Mouse (Mus musculus) common myeloid progenitor, adult 5-6 weeks (primary cell): Measurements from ENCODE around the gene Zzef1. TPM values are rescaled to one million over a fixed set of nuclear protein-coding genes. Genes with fewer than 3 reads are reported as not detected.
"Not testable (repeated sequence)": the region's sequence is repeated elsewhere in the genome, so short reads cannot be mapped to it uniquely, and the experiment has no call there.

ENCODE experiments used
- ATAC-seq: replicated peaks from 2 replicates; pipeline ENCODE4 v1.8.0; 2016; ENCODE audit warnings: low read depth, mild to moderate bottlenecking, moderate TSS enrichment, inconsistent platforms; ENCODE audit not compliant: poor library complexity, severe bottlenecking
- total RNA-seq: library from RNA; stranded (forward); fragments of 200-1000, 187-1606 nt; gene quantifications from 2 replicates; pipeline ENCODE4 v1.2.3, GENCODE M21; 2017

The Zzef1 gene
- 23.3 and 32.4 TPM in 2 replicates for total RNA-seq

DNA sequence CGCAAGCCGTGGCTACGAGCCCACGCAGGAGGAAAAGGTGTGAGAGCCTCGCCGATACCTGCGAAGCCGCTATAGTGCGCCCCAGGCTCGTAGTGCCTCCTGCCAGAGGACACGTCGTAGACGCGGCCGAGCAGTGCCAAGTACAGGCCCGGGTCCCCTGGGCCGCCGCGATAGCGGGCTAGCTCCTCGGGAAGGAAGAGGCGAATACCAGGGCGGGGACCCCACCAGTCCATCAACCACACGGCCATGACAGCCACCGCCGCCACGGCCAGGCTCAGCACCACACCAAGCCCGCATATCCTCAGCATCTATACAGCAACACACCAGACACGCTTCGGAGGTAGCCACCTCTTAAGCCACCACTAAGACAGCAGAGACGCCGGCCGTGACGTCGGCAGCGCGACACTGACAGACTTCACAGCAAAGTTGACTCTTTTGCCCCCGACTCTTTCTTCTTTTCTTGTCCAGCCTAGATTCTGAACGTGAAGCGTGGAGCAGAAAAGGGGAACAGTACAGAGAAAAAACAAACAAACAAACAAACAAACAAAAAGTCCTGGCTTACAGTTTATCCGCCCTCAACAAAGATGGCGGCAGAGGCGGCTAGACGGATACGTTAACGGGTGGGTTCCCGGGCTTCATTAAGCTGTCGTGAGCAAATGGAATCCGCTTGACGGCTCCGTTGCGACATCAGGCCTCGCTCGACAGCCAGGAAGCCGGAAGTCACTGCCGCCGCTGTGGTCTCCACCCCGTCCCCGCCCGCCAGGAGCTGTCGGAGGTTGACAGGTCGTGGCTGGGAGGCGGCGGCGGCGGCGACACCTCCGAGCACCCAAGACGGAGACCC is at the start of gene Zzef1, which contains the start of gene Cyb5d2:
Gene Zzef1 (plus strand): TSS at position 772 of the 841 bp plus-strand sequence.
Gene Cyb5d2 (minus strand): TSS at position 688 of the 841 bp plus-strand sequence.
- ATAC-seq: peak; percentile 96

DNA sequence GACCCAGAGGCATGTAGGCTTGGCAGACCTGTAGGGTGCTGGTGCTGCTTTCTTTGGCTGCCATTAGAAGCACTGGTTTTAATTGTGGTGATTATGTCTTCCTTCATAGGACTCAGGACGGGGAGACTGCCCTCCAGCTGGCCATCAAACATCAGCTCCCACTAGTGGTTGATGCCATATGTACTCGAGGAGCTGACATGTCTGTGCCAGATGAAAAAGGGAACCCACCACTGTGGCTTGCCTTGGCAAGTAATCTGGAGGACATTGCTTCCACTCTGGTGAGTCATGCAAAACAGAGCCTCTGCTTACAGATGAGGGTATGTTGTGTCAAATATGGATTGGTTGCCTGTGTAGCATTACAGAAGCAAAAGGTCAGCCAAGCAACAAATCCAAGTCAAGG is 44.1 kb upstream of the Zzef1 start:
- peak; percentile 91 for ATAC-seq

DNA sequence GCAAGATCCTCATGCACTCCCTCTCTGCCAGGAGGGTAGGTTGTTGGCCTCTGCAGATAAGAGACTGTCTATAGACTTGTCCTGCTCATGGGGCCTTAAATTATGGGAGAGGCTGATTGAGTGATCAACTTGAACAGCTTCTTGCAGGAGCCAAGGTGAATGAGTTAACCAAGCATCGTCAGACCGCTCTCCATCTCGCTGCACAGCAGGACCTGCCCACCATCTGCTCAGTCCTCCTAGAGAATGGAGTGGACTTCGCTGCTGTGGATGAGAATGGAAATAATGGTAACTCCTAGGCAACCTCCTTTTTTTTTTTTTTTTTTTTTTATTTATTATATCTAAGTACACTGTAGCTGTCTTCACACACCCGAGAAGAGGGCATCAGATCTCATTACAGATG is 37.7 kb upstream of the Zzef1 start:
- no peak for ATAC-seq

DNA sequence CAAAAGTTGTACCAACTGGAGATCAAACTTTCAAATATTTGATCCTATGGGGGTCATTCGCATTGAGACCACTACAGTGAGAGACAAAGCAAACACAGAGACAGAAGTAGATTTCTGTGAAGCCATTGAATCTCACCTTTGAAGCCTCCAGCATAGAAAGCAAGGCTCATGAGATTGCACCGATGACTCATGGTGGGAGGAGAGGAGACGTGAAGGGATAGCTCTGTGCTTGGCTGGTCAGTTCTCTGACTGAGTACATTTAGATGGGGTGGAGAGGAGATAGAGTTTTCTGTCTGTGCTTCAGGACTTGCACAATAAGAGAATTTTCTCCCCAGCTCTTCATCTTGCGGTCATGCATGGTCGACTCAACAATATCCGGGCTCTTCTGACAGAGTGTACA is 36.4 kb upstream of the Zzef1 start:
- ATAC-seq: no peak

DNA sequence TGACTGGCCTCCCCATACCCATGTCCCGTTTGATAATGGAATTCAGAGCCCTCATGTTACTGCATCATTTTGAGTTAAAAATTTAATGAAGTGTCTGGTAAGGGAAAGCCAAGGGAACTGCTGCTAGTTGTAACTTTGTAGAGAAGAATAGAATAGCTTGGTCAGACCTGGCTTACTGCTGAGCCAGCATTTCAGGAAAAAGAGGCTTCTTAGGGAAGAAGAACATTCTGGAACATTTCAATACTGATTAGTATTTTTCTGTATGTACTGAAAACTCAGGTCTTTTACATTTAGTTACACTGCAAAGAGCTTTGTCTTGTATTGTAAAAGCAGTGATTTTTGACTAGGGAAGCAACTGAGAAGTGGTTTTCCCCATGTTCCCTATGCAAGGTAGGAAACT is 35.2 kb upstream of the Zzef1 start:
- no peak for ATAC-seq

DNA sequence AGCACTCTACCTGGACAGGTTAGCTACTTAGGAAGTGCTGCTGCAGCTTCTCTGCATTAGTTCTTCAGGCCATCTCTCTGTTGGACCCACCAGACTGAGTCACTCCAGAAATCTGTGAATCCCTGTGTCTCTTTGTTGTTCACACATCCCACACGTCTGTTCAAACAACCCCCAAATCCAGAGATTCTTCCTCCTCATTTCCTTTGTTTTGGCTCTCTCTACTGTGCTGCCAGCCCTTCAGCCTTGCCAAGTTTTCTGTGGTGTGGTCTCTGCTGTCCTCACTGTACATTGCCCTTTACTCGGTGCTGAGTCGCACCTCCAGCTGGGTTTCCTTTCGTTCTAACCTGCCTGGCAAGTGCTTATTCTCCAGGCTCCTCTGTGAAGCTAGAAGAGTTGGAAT is 31.8 kb upstream of the Zzef1 start:
- ATAC-seq: no peak

DNA sequence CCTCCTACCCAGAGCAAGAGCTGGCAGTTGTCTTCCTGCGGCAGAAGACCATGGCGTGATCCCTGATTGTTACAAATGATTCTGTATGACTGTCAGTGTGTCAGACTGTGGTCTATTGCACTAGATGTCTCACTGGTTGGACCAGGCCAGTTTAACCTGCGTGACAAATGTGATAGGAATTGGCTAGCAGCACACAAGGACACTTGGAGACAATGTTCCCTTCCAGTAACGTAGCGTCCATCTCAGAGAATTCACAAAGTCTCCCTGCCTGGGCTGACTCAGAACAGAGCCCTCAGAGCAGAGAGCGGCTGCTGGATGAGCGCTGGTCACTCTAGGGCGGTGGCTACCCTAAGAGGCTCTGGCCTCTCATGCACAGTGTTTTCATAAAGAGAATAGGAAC is 28.3 kb upstream of the Zzef1 start:
- ATAC-seq: no peak

DNA sequence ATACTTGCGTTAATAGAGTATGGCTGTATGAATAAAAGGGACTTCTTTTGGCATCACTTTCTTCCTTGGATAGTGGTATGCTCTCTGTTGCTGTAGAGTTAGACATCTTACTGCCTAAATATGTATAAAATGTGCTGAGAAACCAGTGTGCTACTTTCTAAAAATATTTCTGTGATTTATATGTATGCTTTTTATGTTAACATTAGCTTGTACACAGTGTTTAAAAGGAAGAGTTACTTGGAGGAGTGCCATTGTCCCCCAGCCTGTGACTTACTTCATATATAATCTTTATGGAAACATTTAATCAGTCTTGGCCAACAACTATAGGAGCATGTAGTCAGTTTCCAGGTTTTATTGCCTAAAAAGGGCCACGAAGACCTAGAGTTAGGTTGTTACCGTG is 27.0 kb upstream of the Zzef1 start:
- no peak for ATAC-seq

DNA sequence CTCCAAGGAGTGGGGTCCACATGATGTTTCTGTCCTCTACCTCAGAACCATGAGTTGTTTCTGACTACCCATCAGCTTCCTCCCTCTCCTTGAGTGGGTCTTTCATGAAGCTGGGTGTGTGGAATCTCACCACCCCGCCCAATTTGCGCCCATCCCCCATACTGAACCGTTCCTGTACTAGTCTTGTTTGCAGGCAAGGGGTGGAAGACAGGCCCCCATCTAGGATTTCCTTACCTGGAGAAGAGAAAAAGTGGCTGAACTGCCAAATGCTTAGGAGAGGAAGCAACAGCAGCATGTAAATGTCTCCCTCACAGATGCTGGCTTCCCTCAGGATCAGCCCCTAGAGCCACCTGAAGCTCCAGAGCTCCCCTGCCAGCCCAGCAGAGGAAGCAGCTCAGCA is 25.7 kb upstream of the Zzef1 start:
- ATAC-seq: no peak

DNA sequence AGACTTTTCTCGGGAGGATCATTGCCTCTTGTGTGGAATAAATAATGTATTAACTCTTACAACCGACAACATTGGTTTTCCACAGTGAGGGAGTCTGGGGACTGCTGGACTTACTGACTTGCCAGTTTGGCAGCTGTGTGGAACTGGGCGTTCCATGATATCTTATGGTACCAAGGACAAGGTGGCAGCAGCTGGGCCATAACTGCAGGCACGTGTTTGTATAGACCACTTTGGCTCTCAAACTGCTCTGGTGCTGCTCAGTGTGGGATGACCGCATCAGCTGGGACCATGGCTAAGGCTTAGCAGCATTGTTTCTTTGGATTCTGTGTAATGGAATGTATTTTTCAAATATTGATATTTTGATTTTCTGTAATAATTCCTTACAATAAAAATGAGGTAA is 25.2 kb upstream of the Zzef1 start:
- no peak for ATAC-seq

DNA sequence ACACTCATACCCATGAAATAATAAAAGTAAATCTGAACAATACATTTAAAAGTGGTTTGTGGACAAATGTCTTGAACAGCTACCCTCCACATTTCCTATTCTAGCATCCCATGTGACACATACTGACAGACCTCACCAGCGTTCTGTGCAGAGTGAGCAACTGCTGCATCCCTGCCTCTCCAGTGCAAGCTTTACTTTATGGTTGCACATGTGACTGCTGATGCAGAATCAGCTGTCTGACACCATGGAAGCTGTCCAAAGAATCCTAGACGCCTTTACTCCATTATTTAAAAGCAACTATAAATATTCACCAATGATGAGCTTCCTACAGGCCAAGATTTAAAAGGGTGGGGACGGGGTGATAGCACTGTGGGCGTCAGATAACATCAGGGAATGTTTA is 24.6 kb upstream of the Zzef1 start:
- no peak for ATAC-seq

DNA sequence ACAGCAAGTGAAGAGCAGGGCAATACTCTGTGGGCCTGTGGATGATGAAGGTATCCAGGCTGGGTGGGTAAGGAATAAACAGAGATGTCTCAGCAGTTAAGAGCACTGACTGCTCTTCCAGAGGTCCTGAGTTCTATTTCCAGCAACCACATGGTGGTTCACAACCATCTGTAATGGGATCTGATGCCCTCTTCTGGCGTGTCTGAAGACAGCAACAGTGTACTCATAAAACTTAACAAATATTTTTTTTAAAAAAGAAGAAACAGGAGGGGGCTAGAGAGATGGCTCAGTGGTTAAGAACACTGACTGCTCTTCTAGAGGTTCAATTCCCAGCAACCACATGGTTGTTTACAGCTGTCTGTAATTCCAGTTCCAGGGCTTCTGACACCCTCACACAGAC is 23.4 kb upstream of the Zzef1 start:
- not testable (repeated sequence) for ATAC-seq

DNA sequence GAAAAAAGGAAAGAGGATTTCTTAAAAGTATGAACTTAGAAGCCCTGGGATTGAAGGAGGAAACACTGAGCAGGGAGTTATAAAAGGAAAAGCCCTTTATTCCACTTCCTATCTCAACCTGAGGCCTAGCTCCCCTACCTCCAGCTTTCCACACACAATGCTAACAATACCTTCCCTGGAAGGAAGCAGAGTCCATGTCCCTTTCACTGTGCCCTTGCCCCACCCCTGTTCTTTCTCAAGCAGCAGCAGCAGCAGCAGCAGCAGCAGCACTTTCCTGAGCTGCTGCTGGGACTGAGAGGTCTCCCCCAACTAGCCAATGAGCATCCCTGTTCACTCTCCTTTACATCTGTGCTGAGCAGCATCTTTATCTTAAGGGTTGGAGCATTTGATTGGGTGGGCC is 17.1 kb upstream of the Zzef1 start:
- ATAC-seq: no peak

DNA sequence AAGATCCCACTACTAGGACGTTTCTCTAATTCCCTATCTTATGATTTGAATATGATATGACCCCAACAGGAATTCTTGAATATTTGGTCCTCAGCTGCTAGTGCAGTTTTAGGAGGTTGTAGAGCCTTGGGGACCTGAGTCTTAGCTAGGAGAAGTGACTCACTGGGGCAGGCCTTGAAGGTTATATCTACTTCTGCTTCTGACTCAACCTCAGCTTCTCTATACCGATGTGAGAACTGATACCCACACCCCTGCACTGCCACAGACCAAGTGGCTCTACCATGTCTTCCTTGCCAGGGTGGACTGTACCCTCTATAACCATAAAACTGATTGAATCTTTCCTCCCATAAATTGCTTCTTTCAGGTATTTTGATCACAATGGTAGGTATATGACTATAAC is 13.9 kb upstream of the Zzef1 start:
- ATAC-seq: peak; percentile 82

DNA sequence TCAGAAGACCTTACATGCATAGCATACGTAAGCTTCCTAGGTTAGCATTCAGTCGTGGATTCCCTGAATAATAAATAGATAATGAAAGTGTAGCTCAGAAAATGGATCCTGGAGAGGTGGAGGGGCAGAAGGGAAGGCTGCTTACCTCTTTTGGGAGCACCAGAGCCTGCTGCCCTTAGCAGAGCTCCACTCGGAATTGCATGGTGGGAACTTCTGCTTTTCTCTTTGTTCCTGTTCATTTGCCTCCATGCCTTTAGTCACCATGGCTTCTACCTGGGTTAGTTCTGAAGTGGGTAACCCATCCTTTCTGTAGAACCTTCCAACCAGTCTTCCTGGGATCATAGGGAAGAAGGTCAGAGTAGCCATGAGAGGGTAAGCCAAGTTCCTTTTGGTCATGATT is 13.5 kb upstream of the Zzef1 start:
- no peak for ATAC-seq

DNA sequence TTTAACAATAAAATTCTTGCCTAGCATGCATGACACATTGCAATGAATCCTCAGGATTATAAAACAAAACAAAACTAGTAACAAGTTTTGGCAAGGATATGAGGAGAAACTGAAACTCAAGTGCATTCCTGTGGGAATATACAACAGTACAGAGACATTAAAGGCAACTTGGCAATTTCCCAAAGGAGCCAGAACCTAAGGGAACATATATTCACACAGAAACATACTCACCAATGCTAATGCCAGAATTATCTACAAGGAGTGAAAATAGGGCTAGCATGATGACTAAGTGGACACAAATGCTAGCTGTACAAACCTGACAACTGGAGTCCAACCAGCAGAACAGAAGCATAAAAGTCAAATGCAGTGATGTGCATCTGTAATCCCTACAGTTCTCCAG is 4.0 kb upstream of the Zzef1 start:
- ATAC-seq: no peak

DNA sequence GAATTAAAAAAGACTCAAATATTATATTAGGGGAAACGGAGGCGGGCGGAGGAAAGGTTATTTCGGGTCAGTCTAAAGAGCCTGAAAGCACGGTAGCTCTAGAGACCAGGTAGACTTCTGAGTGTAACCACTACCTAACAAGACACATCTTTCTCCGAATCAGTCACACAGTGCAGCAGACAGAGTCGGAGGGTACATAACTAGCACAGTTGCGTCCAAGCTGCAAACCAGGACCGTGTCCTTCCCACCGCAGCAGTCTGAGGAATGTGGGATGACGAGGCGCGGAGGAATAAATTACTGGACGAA is 924 bp upstream of the Zzef1 start:
- no peak; the same call in 1 of the 2 replicates for ATAC-seq

DNA sequence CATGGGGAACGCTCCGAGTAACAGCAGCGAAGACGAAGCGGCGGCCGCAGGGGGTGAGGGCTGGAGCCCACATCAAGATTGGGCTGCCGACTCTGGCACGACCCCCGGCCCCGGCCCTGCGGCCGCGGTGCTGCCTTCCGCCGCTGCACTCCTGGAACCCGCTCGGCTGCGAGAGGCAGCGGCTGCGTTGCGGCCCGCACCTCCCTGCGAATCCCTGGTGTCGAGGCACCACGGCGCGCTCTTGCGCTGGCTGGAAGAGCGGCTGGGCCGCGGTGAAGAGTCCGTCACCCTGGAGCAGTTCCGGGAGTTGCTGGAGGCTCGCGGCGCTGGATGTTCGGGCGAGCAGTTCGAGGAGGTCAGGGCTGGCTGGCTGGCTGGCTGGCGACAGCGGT is 266 bp downstream of the Zzef1 start:
- no peak for ATAC-seq

DNA sequence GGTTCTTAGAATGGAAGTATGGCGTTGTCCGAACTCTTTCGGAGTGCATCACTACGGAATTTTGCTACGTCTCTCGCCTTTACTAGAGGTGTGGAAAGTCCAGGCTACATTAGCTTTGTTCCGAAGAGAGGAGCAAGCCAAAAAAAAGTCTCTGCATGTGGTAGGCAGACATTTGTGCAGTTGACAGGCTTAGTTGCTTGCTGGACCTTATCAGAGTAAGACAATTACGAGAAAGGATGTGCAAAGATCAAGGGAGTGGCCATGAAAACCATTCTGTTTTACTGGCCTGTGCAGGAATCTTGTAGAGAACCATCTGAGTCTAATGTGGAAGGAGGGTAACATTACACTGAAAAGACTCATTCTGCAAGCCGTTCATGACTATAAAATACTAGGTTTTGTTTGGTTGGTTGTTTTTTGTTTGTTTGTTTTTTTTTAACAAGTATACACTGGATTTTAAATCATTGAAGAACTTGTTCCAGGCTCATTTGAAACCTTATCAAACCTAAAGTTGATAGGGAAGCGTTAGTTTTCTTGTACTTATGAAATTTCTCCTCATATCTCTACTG is 830 bp downstream of the Zzef1 start:
- no peak for ATAC-seq

DNA sequence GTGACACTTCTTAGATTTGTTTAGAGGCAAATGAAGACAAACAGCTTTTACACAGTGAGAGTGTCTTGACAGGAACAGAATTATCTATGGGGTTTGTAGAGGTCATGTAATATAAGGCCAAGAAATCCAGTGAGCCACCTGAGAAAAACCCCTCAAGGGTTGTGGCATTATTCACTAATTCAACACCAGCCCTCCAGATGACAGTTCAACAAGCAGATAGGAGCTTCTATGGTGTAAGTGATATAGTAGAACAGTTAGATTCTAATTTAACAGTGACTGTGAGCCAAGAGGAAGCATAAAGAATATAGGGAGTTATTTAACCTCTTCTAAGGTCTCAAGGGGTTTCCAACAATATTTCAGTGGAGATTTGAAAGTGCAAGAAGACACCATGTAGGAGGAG is 2.1 kb downstream of the Zzef1 start:
- no peak for ATAC-seq

DNA sequence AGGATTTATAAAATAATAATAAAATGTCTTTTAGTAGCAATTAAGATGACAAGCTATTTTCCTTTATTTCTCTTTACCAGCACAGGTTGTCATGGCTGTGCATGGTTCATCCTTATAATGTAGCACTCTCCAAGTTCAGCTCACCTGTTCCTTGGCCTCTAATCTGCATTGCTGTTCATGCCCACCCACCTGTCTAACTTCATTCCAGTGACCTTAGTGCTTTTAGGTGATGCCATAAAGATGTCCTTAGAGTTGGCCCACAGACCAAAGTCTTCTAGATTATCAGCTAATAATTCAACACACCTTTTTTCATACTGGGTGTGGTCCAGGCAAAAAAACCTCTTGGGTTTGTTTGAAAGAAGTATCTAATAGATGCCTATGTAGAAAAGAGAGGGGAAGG is 5.2 kb downstream of the Zzef1 start:
- no peak for ATAC-seq

DNA sequence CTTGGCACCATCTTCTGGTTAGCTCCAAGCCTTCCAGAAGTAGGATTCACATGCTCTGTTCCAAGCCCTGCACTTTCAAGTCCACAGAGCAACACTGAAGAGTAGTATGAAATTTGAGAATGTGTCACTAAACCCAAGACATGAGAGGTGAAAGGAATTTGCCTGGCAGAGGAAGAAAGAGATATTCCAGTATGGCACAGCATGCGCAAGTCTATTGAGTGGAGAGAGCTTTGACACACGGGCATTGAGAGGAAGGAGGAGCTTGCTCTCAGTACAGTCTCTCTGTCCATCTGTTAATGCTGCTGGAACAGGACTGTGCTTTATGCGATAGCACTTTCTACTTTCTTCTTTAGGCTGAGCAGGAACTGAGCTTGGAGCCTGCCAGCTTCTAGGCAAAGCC is 7.0 kb downstream of the Zzef1 start:
- no peak for ATAC-seq
